11 mouse cellular contexts compared by ENCODE assay signal in genomic region chr10:121627216-121627852, GRCm38 (mm10). TPM values are rescaled to one million over a fixed set of nuclear protein-coding genes. Genes with fewer than 3 reads are reported as not detected.
DNase-seq lines count a peak whose midpoint lies in the region; ATAC-seq and TF ChIP-seq lines count a peak whose summit lies in the region.
"Had no signal": no experiment of that assay in that cellular context is flagged by ENCODE, and none has a peak within 500 bp of the region (broad histone marks: within the 10 kb centered on the region; RNA-seq: fewer than 3 reads in every experiment).

No protein-coding gene starts in this region.

- H3K9me3 ChIP-seq in heart, embryonic 16.5 days (replicated peaks; ENCODE audit: control insufficient read depth, low read length): no peaks in the 10 kb centered on the region
- H3K9me3 ChIP-seq in neural tube, embryonic 15.5 days (replicated peaks): no peaks in the 10 kb centered on the region
- H3K9me3 ChIP-seq in limb, embryonic 14.5 days (ENCODE audit: control insufficient read depth, low read length): no peaks in the 10 kb centered on the region

- intact Hi-C loops in heart, adult 2 months (cut with DNase I): no loop called here

- no peak overlapping the region for H3K4me3 ChIP-seq in heart, embryonic 16.5 days (ENCODE audit: low read length)
- no peak overlapping the region for H3K4me3 ChIP-seq in heart, adult 2 months
- peak overlapping the region; percentile 92; the same call in 1 of the 2 replicates for H3K4me3 ChIP-seq in neural tube, embryonic 15.5 days (replicated peaks)
- H3K4me3 ChIP-seq in limb, embryonic 14.5 days (replicated peaks; ENCODE audit: low read length): peak overlapping the region; percentile 91; the same call in 1 of the 2 replicates

- H3K36me3 ChIP-seq in heart, embryonic 16.5 days (ENCODE audit: control insufficient read depth, insufficient read depth): peaks cover 2% of the 10 kb centered on the region; the same call in 1 of the 2 replicates
- H3K36me3 ChIP-seq in heart, adult 2 months (ENCODE audit: control insufficient read depth, insufficient read depth, low read length): peaks cover 8% of the 10 kb centered on the region
- no peaks in the 10 kb centered on the region for H3K36me3 ChIP-seq in neural tube, embryonic 15.5 days
- peaks cover 5% of the 10 kb centered on the region for H3K36me3 ChIP-seq in limb, embryonic 14.5 days (ENCODE audit: control insufficient read depth, insufficient read depth, low read length)

- no peak for ATAC-seq in heart, embryonic 16.5 days (replicated peaks; ENCODE audit: extremely low read depth, insufficient read depth, low FRiP score)
- no peak for ATAC-seq in neural tube, embryonic 15.5 days (ENCODE audit: low FRiP score)
- ATAC-seq in limb, embryonic 14.5 days (ENCODE audit: low FRiP score, low read depth): no peak

- WGBS in heart, embryonic 16.5 days: 77% methylated on average over 10 of the region's 10 CpGs
- WGBS in heart, adult 2 months: 79% methylated on average over 10 of the region's 10 CpGs
- 87% methylated on average over 10 of the region's 10 CpGs for WGBS in neural tube, embryonic 15.5 days
- WGBS in limb, embryonic 14.5 days: 84% methylated on average over 10 of the region's 10 CpGs

- H3K4me1 ChIP-seq in heart, embryonic 16.5 days (ENCODE audit: control insufficient read depth, insufficient read depth, low read length): peaks cover 18% of the 10 kb centered on the region
- peaks cover 3% of the 10 kb centered on the region; the same call in 1 of the 2 replicates for H3K4me1 ChIP-seq in heart, adult 2 months (ENCODE audit: control insufficient read depth, insufficient read depth, low read length)
- peaks cover 16% of the 10 kb centered on the region for H3K4me1 ChIP-seq in neural tube, embryonic 15.5 days
- H3K4me1 ChIP-seq in limb, embryonic 14.5 days (ENCODE audit: control insufficient read depth, insufficient read depth, low read length): peaks cover 9% of the 10 kb centered on the region

- no peaks in the 10 kb centered on the region for H3K27me3 ChIP-seq in heart, embryonic 16.5 days (ENCODE audit: control insufficient read depth, insufficient read depth, low read length)
- no peaks in the 10 kb centered on the region for H3K27me3 ChIP-seq in heart, adult 2 months (ENCODE audit: control insufficient read depth, insufficient read depth, low read length)
- no peaks in the 10 kb centered on the region for H3K27me3 ChIP-seq in neural tube, embryonic 15.5 days (replicated peaks)
- H3K27me3 ChIP-seq in limb, embryonic 14.5 days (ENCODE audit: control insufficient read depth, insufficient read depth, low read length): no peaks in the 10 kb centered on the region

- no peak for DNase-seq in heart, adult 2 months
- DNase-seq in neural tube, embryonic 10.5 days (ENCODE audit: extremely low spot score, low spot score): no peak
- DNase-seq in limb, embryonic 14.5 days (ENCODE audit: low spot score): no peak
- DNase-seq in urinary bladder, postnatal 4 days (ENCODE audit: low spot score in 2 of 2): no peak
- no peak for DNase-seq in embryo, embryonic 9.5 days (ENCODE audit: extremely low spot score)
- DNase-seq: adrenal gland, postnatal 14 days; cerebellum, postnatal 36 days; thymus, postnatal 4 days had no signal

- 0 out of 2 replicates have a peak, but pooled peaks cover 4% of the 10 kb centered on the region for H3K79me2 ChIP-seq in heart, adult 2 months (replicated peaks; ENCODE audit: control insufficient read depth, insufficient read depth, low read length)

- no peak for TF ChIP-seq EP300 in heart, adult 2 months (IDR thresholded peaks at IDR 0.05; ENCODE audit: insufficient read depth, low read depth, low read length)

- no peak overlapping the region for H3K9ac ChIP-seq in heart, embryonic 16.5 days (ENCODE audit: low read length)
- H3K9ac ChIP-seq in heart, adult 2 months (ENCODE audit: low read depth, low read length): no peak overlapping the region
- H3K9ac ChIP-seq in neural tube, embryonic 15.5 days (replicated peaks): no peak overlapping the region
- H3K9ac ChIP-seq in limb, embryonic 14.5 days (ENCODE audit: low read depth, low read length, severe bottlenecking): no peak overlapping the region

- no peak for TF ChIP-seq POLR2A in heart, adult 2 months (IDR thresholded peaks at IDR 0.05; ENCODE audit: insufficient read depth, low read depth, low read length)
- no peak for TF ChIP-seq POLR2A in limb, embryonic 14.5 days (IDR thresholded peaks at IDR 0.05; ENCODE audit: borderline replicate concordance, extremely low read depth, insufficient read depth, insufficient read length)

- peak overlapping the region; percentile 69 for H3K4me2 ChIP-seq in heart, embryonic 16.5 days (ENCODE audit: low read depth, low read length)
- H3K4me2 ChIP-seq in neural tube, embryonic 15.5 days: no peak overlapping the region
- peak overlapping the region; percentile 49; the same call in 1 of the 2 replicates for H3K4me2 ChIP-seq in limb, embryonic 14.5 days (replicated peaks; ENCODE audit: low read depth, low read length, severe bottlenecking)

- H3K27ac ChIP-seq in heart, embryonic 16.5 days (ENCODE audit: low read length): no peak overlapping the region; the same call in 1 of the 2 replicates
- H3K27ac ChIP-seq in heart, adult 2 months: no peak overlapping the region
- no peak overlapping the region for H3K27ac ChIP-seq in neural tube, embryonic 15.5 days (replicated peaks)
- H3K27ac ChIP-seq in limb, embryonic 14.5 days (replicated peaks; ENCODE audit: low read depth, low read length): no peak overlapping the region
- H3K27ac ChIP-seq: left cerebral cortex, adult 2 months had no signal

- TF ChIP-seq CTCF in heart, adult 2 months (IDR thresholded peaks at IDR 0.05): no peak

RNA-seq across cellular contexts. Expression of gene Xpot, which starts 1.2 kb away (rescaled TPM):
- polyA plus RNA-seq in heart, embryonic 16.5 days (2015; fragmentation: Nextera tagmentation; extraction: Ambion mirVana): 28.3 and 31.5 TPM in 2 replicates
- total RNA-seq in heart, adult 2 months (2021): 10 to 100 TPM; 30.0 to 30.8 TPM
- 43.8 and 59.9 TPM in 2 replicates for polyA plus RNA-seq in heart, adult 2 months (2012; rRNA removed)
- 25.6 and 28.7 TPM in 2 replicates for polyA plus RNA-seq in neural tube, embryonic 15.5 days (2015; fragmentation: Nextera tagmentation; extraction: Ambion mirVana)
- polyA plus RNA-seq in limb, embryonic 14.5 days (2012; rRNA removed): 103 and 140 TPM in 2 replicates
- 58.1 and 58.8 TPM in 2 replicates for polyA plus RNA-seq in limb, embryonic 14.5 days (2014; fragmentation: Nextera tagmentation; extraction: Ambion mirVana)

RNA-seq across cellular contexts. Expression of gene D930020B18Rik, which starts 14.1 kb away (rescaled TPM):
- polyA plus RNA-seq in heart, embryonic 16.5 days (2015; fragmentation: Nextera tagmentation; extraction: Ambion mirVana): 0.05 and 0.14 TPM in 2 replicates
- not detected for total RNA-seq in heart, adult 2 months (2021)
- not detected in 2 replicates for polyA plus RNA-seq in heart, adult 2 months (2012; rRNA removed)
- polyA plus RNA-seq in neural tube, embryonic 15.5 days (2015; fragmentation: Nextera tagmentation; extraction: Ambion mirVana): 0.17 and 0.23 TPM in 2 replicates
- polyA plus RNA-seq in limb, embryonic 14.5 days (2012; rRNA removed): 1.1 and 1.4 TPM in 2 replicates
- 0.98 and 1.1 TPM in 2 replicates for polyA plus RNA-seq in limb, embryonic 14.5 days (2014; fragmentation: Nextera tagmentation; extraction: Ambion mirVana)
- total RNA-seq: adrenal gland, postnatal 14 days had no signal

RNA-seq across cellular contexts. Expression of gene Tbk1, which starts 40.7 kb away (rescaled TPM):
- polyA plus RNA-seq in heart, embryonic 16.5 days (2015; fragmentation: Nextera tagmentation; extraction: Ambion mirVana): 22.8 and 27.9 TPM in 2 replicates
- total RNA-seq in heart, adult 2 months (2021): 10 to 100 TPM; 14.9 to 15.6 TPM
- 7.2 and 13.4 TPM in 2 replicates for polyA plus RNA-seq in heart, adult 2 months (2012; rRNA removed)
- 28.2 and 29.3 TPM in 2 replicates for polyA plus RNA-seq in neural tube, embryonic 15.5 days (2015; fragmentation: Nextera tagmentation; extraction: Ambion mirVana)
- polyA plus RNA-seq in limb, embryonic 14.5 days (2012; rRNA removed): 28.3 and 32.2 TPM in 2 replicates
- polyA plus RNA-seq in limb, embryonic 14.5 days (2014; fragmentation: Nextera tagmentation; extraction: Ambion mirVana): 30.0 and 32.8 TPM in 2 replicates

Comparison
In these comparisons a context has a peak if more than half of its experiments do, and no peak if none do; other contexts are left out.
1. H3K4me3 ChIP-seq: peak in neural tube, embryonic 15.5 days (single experiment) and limb, embryonic 14.5 days (single experiment); none in heart, embryonic 16.5 days (single experiment) and heart, adult 2 months (single experiment).